Mouse (Mus musculus) stomach, postnatal 0 days (tissue): ENCODE data around the gene Hspg2.

Experiments used
- CTCF ChIP-seq: IDR thresholded peaks from 2 replicates; pipeline ENCODE4 v1.5.1; 2016; ENCODE audit warnings: antibody characterized with exemption, low read depth, mild to moderate bottlenecking, moderate library complexity
- EP300 ChIP-seq: optimal IDR thresholded peaks from 2 replicates; pipeline ENCODE3; 2016; ENCODE audit warnings: antibody characterized with exemption

DNA sequence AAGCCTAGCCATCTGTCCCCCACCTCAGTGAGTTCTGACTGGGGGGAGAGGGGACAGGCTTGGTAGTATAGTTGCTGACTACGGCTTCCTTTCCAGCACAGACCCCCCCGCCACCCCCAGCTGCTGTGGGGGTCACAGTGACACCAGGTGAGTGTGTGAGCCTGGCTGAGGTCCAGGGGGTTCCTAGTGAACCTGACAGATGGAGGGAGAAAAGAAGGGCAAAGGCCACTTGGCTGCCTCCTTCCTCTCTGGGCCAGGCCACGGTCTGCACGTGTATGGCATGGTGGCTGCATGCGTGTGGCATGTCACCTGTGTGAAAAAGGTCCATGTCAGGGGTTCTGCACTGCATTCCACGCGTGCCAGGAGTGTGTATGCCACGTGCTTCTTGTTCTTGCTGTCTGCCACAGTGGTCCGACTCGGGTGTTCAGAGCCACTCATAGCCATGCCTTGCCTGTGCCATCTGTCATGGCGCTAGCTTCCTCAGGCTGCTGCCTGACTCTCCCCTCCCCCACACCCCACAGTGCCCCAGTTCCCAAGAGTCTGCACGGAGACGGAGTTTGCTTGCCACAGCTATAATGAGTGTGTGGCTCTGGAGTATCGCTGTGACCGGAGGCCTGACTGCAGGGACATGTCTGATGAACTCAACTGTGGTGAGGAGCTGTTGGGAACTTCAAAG, 41.6 kb downstream of the Hspg2 start:
- no peak for TF ChIP-seq CTCF
- TF ChIP-seq EP300, result no peak
